Mouse (Mus musculus): Measurements from ENCODE around the gene Fam151b. TPM values are rescaled to one million over a fixed set of nuclear protein-coding genes. Genes with fewer than 3 reads are reported as not detected.

Fam151b gene
- polyA plus RNA-seq, 1 experiment from 2014 or later: not detected

DNA sequence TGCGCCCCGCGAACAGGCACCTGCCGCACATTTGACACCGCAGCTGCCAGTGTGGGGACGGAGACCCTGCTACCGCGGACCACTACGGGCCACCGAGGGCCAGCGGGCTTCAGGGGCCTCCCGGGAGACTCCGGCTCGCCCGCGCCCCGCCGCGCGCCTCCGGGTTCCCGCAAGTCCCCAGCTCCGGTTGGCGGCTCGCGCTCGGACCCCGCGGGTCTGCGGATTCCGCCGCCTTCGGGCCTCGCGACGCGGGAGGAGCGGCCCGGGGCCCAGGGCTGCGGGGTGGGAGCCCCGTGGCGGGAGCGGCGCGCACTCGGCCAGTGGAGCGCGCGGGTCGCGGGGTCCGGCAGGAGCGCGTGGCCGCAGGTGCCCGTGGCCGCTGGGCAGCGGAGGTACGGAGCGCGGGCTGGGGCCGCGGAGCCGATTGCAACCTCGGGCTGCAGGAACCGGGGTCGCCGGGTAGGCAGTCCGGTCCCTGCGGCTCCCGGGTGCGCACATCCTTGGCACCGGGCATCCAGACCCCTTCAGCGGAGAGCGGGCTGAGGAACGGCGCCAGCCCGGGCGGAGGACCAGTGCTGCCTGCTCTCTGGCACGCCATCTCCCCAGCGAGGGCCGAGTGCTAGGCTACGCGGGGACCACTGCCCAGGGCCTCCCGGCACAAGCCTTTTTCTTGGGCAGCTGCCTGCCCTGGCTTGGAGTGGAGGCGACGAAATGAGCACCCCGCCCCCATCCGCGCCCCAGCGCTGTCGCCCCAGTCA, 57.3 kb downstream of the Fam151b start:
- under 1% methylated on average over 68 of the region's 92 CpGs for WGBS
- peak overlapping the region; percentile 31; the same call in 1 of the 2 replicates for H3K27ac ChIP-seq (ENCODE audit: low read depth, low read length)
- H3K4me3 ChIP-seq (ENCODE audit: low read length): peak overlapping the region; percentile 83
- peaks cover 5% of the 10 kb centered on the region for H3K4me1 ChIP-seq (ENCODE audit: control insufficient read depth, insufficient read depth, low read depth, low read length)
- peak overlapping the region; percentile 75 for H3K9ac ChIP-seq (ENCODE audit: low read depth, low read length)
- peak; percentile 84 for ATAC-seq
- no peaks in the 10 kb centered on the region for H3K9me3 ChIP-seq (ENCODE audit: control insufficient read depth, low read length)
- peaks cover 5% of the 10 kb centered on the region; the same call in 1 of the 2 replicates for H3K27me3 ChIP-seq (replicated peaks; ENCODE audit: control insufficient read depth, insufficient read depth, low read length)
- peak overlapping the region; percentile 91 for H3K4me2 ChIP-seq (ENCODE audit: low read length)
- no peaks in the 10 kb centered on the region; the same call in 1 of the 2 replicates for H3K36me3 ChIP-seq (ENCODE audit: control insufficient read depth, insufficient read depth, low read length)

DNA sequence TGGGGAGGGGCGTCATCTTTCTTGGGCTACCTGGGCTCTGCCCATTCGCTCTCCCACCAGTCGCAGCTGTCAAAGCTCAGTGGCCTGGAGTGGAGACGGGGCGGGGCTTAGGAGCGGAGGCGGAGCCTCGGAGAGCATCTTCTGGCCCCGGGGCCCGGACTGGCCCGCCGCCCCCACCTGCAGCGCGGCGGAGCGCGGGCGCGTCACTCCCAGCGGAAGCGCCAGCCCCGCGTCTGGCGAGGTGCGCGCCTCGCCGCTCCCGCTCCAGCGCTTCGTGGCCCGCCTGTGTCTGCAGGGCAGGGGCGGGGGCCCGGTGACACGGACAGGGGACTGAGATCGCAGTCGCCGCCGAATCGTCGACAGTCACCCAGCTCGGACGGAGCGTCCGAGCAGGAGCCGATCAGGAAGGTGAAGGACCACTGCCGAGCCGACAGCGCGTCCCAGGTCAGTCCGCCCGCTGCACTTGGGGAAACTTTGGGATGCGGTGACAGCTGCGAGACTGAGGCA, 58.0 kb downstream of the Fam151b start, which contains the start of gene Ankrd34b:
Gene Ankrd34b, plus strand, starts transcription at position 139 of the 507 bp plus-strand sequence.
- ATAC-seq: peak; percentile 93
- H3K36me3 ChIP-seq (ENCODE audit: control insufficient read depth, insufficient read depth, low read length): no peaks in the 10 kb centered on the region; the same call in 1 of the 2 replicates
- no peaks in the 10 kb centered on the region for H3K9me3 ChIP-seq (ENCODE audit: control insufficient read depth, low read length)
- H3K27me3 ChIP-seq (replicated peaks; ENCODE audit: control insufficient read depth, insufficient read depth, low read length): peaks cover 5% of the 10 kb centered on the region; the same call in 1 of the 2 replicates
- peak within 1 kb of the TSS; percentile 83 for H3K4me3 ChIP-seq (ENCODE audit: low read length)
- WGBS: under 1% methylated on average over 50 of the region's 54 CpGs
- H3K4me2 ChIP-seq (ENCODE audit: low read length): peak within 1 kb of the TSS; percentile 91
- peaks cover 5% of the 10 kb centered on the region for H3K4me1 ChIP-seq (ENCODE audit: control insufficient read depth, insufficient read depth, low read depth, low read length)
- H3K9ac ChIP-seq (ENCODE audit: low read depth, low read length): peak within 1 kb of the TSS; percentile 75
- peak within 1 kb of the TSS; percentile 31; the same call in 1 of the 2 replicates for H3K27ac ChIP-seq (ENCODE audit: low read depth, low read length)

DNA sequence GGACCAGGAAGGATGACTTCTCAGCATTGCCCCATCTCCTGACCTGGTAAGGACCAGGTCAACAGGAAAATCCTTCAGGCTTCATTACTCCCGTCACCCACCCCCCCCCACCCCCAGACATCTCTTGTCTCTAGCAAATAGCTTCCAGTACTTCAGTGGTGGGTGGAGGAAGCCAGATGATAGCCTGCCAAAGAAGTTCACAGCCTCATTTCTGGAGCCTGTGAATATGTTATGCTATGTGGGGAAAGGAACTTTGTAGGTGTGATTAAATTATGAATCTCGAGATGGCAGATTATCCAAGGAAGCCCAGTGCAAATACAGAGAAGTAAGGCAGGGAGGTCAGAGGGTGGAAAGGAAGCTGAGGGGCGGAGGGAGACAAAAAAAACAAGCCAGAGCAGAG, 60.1 kb downstream of the Fam151b start:
- Histone ChIP-seq H3K36me3 (ENCODE audit: control insufficient read depth, insufficient read depth, low read length) (no peaks in the 10 kb centered on the region; the same call in 1 of the 2 replicates), H3K27ac (ENCODE audit: low read depth, low read length) (no peak overlapping the region), H3K4me1 (ENCODE audit: control insufficient read depth, insufficient read depth, low read depth, low read length) (peaks cover 5% of the 10 kb centered on the region), H3K9ac (ENCODE audit: low read depth, low read length) (no peak overlapping the region), H3K9me3 (ENCODE audit: control insufficient read depth, low read length) (no peaks in the 10 kb centered on the region), H3K4me3 (ENCODE audit: low read length) (no peak overlapping the region), H3K27me3 (replicated peaks; ENCODE audit: control insufficient read depth, insufficient read depth, low read length) (peaks cover 5% of the 10 kb centered on the region; the same call in 1 of the 2 replicates), H3K4me2 (ENCODE audit: low read length) (no peak overlapping the region)
- WGBS: 52% methylated on average over 3 of the region's 3 CpGs
- no peak for ATAC-seq

DNA sequence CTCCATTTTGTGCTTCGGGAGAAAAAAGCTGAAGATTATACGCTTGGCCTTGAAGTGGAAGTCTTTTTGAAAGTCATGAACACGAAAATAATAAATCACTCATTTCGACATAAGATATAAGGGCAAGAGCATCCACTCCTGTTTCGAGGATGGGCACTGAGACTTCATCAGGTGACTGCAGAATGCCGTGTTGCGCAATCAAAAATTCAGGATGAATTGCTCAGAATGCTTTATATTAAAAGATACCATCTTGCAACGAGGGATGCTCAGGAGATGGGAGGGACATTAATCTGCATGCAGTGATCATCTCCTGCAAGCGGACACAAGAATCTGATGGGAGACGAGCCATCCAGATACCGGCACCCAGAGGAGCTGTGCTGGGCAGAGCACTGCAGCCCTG, 64.2 kb downstream of the Fam151b start:
- Histone ChIP-seq H3K4me1 (ENCODE audit: control insufficient read depth, insufficient read depth, low read depth, low read length) (no peaks in the 10 kb centered on the region), H3K9ac (ENCODE audit: low read depth, low read length) (no peak overlapping the region), H3K4me2 (ENCODE audit: low read length) (no peak overlapping the region), H3K27me3 (replicated peaks; ENCODE audit: control insufficient read depth, insufficient read depth, low read length) (no peaks in the 10 kb centered on the region; the same call in 1 of the 2 replicates), H3K36me3 (ENCODE audit: control insufficient read depth, insufficient read depth, low read length) (no peaks in the 10 kb centered on the region), H3K27ac (ENCODE audit: low read depth, low read length) (no peak overlapping the region), H3K9me3 (ENCODE audit: control insufficient read depth, low read length) (no peaks in the 10 kb centered on the region), H3K4me3 (ENCODE audit: low read length) (no peak overlapping the region)
- whole genome bisulfite sequencing: 83% methylated on average over 11 of the region's 11 CpGs
- no peak for ATAC-seq

DNA sequence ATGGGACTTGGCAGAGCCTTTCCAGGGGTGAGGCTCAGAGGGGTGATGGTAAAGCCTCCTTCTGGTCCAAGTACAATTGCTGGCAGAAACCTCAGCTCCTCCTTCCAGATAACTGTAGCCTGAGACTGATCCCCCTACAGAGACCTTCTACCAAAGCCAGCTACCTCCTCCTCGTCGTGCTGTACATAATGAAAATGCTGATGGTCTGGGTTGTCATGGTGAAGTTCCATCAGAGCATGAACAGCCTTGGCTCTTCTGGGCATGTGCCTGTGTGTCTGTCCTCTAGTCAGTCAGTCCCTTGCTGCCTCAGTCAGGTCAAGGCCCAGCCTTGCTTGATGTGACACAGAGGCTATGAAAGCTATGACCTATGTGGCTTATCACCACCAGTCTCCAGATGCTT, 73.3 kb downstream of the Fam151b start:
- WGBS: 45% methylated on average over 2 of the region's 2 CpGs
- H3K4me1 ChIP-seq (ENCODE audit: control insufficient read depth, insufficient read depth, low read depth, low read length): no peaks in the 10 kb centered on the region
- no peak overlapping the region for H3K27ac ChIP-seq (ENCODE audit: low read depth, low read length)
- no peak overlapping the region for H3K4me2 ChIP-seq (ENCODE audit: low read length)
- H3K36me3 ChIP-seq (ENCODE audit: control insufficient read depth, insufficient read depth, low read length): no peaks in the 10 kb centered on the region
- H3K4me3 ChIP-seq (ENCODE audit: low read length): no peak overlapping the region
- H3K27me3 ChIP-seq (replicated peaks; ENCODE audit: control insufficient read depth, insufficient read depth, low read length): no peaks in the 10 kb centered on the region
- H3K9ac ChIP-seq (ENCODE audit: low read depth, low read length): no peak overlapping the region
- ATAC-seq: no peak
- H3K9me3 ChIP-seq (ENCODE audit: control insufficient read depth, low read length): no peaks in the 10 kb centered on the region

DNA sequence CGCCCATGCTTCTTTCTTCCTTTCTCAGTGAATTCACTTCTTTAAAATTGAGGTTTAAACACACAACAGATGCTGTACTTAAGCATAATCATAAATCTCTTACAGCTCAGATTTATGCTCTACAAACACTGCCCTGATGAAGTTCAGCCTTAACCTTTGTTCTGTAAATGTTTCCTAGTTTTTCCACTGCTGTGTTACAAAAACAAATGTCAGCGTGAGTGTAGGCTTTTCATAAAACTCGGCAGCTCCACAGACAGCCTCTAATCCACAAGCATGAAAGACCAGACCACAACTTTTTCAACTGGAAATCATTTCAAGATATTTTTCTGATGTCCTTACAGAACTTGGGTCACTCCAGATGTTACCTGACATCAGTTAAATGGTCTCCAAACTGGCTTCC, 80.3 kb downstream of the Fam151b start:
- H3K4me3 ChIP-seq (ENCODE audit: low read length): no peak overlapping the region
- WGBS: 85% methylated on average over 3 of the region's 3 CpGs
- no peak overlapping the region for H3K9ac ChIP-seq (ENCODE audit: low read depth, low read length)
- H3K4me2 ChIP-seq (ENCODE audit: low read length): no peak overlapping the region
- no peaks in the 10 kb centered on the region for H3K9me3 ChIP-seq (ENCODE audit: control insufficient read depth, low read length)
- H3K27ac ChIP-seq (ENCODE audit: low read depth, low read length): no peak overlapping the region
- H3K4me1 ChIP-seq (ENCODE audit: control insufficient read depth, insufficient read depth, low read depth, low read length): no peaks in the 10 kb centered on the region
- no peak for ATAC-seq
- H3K36me3 ChIP-seq (ENCODE audit: control insufficient read depth, insufficient read depth, low read length): no peaks in the 10 kb centered on the region
- no peaks in the 10 kb centered on the region for H3K27me3 ChIP-seq (replicated peaks; ENCODE audit: control insufficient read depth, insufficient read depth, low read length)

DNA sequence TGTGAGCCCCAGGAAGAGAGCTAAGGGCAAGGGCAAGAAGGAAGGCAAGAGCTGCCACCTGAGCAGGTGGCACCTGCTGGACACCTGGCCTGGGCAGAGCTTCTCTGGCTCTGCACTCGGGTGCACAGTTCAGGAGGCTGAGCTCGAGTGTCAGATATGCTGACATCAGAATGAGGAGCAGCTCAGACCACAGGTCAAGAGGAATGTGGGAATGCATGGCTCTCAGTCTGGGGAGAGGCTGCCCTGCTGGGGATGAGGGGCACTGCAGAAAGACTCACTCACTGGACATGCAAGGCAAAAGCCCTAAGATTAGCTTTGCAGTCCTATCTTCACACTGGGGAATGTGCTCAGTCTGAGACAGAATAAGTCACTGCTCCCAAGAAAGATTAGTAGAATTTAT, 81.8 kb downstream of the Fam151b start:
- Histone ChIP-seq H3K36me3 (ENCODE audit: control insufficient read depth, insufficient read depth, low read length) (no peaks in the 10 kb centered on the region), H3K27me3 (replicated peaks; ENCODE audit: control insufficient read depth, insufficient read depth, low read length) (no peaks in the 10 kb centered on the region), H3K4me3 (ENCODE audit: low read length) (no peak overlapping the region), H3K27ac (ENCODE audit: low read depth, low read length) (no peak overlapping the region), H3K9me3 (ENCODE audit: control insufficient read depth, low read length) (no peaks in the 10 kb centered on the region), H3K9ac (ENCODE audit: low read depth, low read length) (no peak overlapping the region), H3K4me2 (ENCODE audit: low read length) (no peak overlapping the region), H3K4me1 (ENCODE audit: control insufficient read depth, insufficient read depth, low read depth, low read length) (no peaks in the 10 kb centered on the region)
- ATAC-seq: no peak
- 83% methylated on average over 2 of the region's 2 CpGs for WGBS

Other genes with a start within 250 kb of the Fam151b start
- 0.74 and 0.96 TPM in 2 replicates for gene Gm20379, start 178.0 kb downstream of the Fam151b start, polyA plus RNA-seq (2015; fragmentation: Nextera tagmentation; extraction: Ambion mirVana)
- 4.9 and 5.5 TPM in 2 replicates for gene Dhfr, start 129.3 kb downstream of the Fam151b start, polyA plus RNA-seq (2015; fragmentation: Nextera tagmentation; extraction: Ambion mirVana)
- 20.9 and 21.5 TPM in 2 replicates for gene Msh3, start 129.0 kb downstream of the Fam151b start, polyA plus RNA-seq (2015; fragmentation: Nextera tagmentation; extraction: Ambion mirVana)
- gene Ankrd34b, start 58.1 kb downstream of the Fam151b start, polyA plus RNA-seq (2015; fragmentation: Nextera tagmentation; extraction: Ambion mirVana): 4.0 and 5.0 TPM in 2 replicates
- gene Zfyve16, start 46.9 kb upstream of the Fam151b start, polyA plus RNA-seq (2015; fragmentation: Nextera tagmentation; extraction: Ambion mirVana): 9.1 and 9.2 TPM in 2 replicates
- not detected in 2 replicates for gene Spz1, start 92.2 kb upstream of the Fam151b start, polyA plus RNA-seq (2015; fragmentation: Nextera tagmentation; extraction: Ambion mirVana)
- 14.7 and 19.7 TPM in 2 replicates for gene Serinc5, start 127.1 kb upstream of the Fam151b start, polyA plus RNA-seq (2015; fragmentation: Nextera tagmentation; extraction: Ambion mirVana)